Mouse (Mus musculus): ENCODE results near the gene Cldn9.

Cldn9 gene

GRCm38 (mm10) chr17:23683856-23684672, at the start of gene Cldn9:
Cldn9 (minus strand) TSS chr17:23684026.
- DNase-seq (ENCODE audit: low read depth in 1 of 2, low spot score in 2 of 2), result no peak

- DNase-seq (ENCODE audit: low read depth in 1 of 2, low spot score in 2 of 2), result no peak
Observed at GRCm38 (mm10) chr17:23730441-23730840, 46.6 kb upstream of the Cldn9 start.

GRCm38 (mm10) chr17:23726758-23727142, 42.9 kb upstream of the Cldn9 start:
- peak in 1 of 2 experiments; percentile 59 for DNase-seq (ENCODE audit: low read depth in 1 of 2, low spot score in 2 of 2)

- peak; percentile 88 to 96 for DNase-seq (ENCODE audit: low read depth in 1 of 2, low spot score in 2 of 2)
Observed at GRCm38 (mm10) chr17:23725999-23726757, 42.4 kb upstream of the Cldn9 start, which contains the start of gene Pkmyt1. Pkmyt1 (plus strand) TSS chr17:23726336.

GRCm38 (mm10) chr17:23725477-23725876, 41.7 kb upstream of the Cldn9 start:
- no peak for DNase-seq (ENCODE audit: low read depth in 1 of 2, low spot score in 2 of 2)

GRCm38 (mm10) chr17:23722376-23723125, 38.7 kb upstream of the Cldn9 start, which contains the start of gene 1520401A03Rik:
1520401A03Rik (minus strand) TSS chr17:23722783.
- DNase-seq (ENCODE audit: low read depth in 1 of 2, low spot score in 2 of 2), result no peak

- DNase-seq (ENCODE audit: low read depth in 1 of 2, low spot score in 2 of 2), result no peak
Observed at GRCm38 (mm10) chr17:23721886-23722285, 38.1 kb upstream of the Cldn9 start.

GRCm38 (mm10) chr17:23719455-23719854, 35.6 kb upstream of the Cldn9 start:
- DNase-seq (ENCODE audit: low read depth in 1 of 2, low spot score in 2 of 2), result no peak

GRCm38 (mm10) chr17:23717003-23717402, 33.2 kb upstream of the Cldn9 start:
- no peak for DNase-seq (ENCODE audit: low read depth in 1 of 2, low spot score in 2 of 2)

GRCm38 (mm10) chr17:23706212-23706611, 22.4 kb upstream of the Cldn9 start:
- DNase-seq (ENCODE audit: low read depth in 1 of 2, low spot score in 2 of 2), result peak; percentile 22 to 49

- no peak for DNase-seq (ENCODE audit: low read depth in 1 of 2, low spot score in 2 of 2)
Observed at GRCm38 (mm10) chr17:23705525-23706104, 21.8 kb upstream of the Cldn9 start.

GRCm38 (mm10) chr17:23704741-23705140, 20.9 kb upstream of the Cldn9 start:
- no peak for DNase-seq (ENCODE audit: low read depth in 1 of 2, low spot score in 2 of 2)

- no peak for DNase-seq (ENCODE audit: low read depth in 1 of 2, low spot score in 2 of 2)
Observed at GRCm38 (mm10) chr17:23703301-23703700, 19.5 kb upstream of the Cldn9 start.

- peak; percentile 64 to 74 for DNase-seq (ENCODE audit: low read depth in 1 of 2, low spot score in 2 of 2)
Observed at GRCm38 (mm10) chr17:23700079-23700478, 16.3 kb upstream of the Cldn9 start.

GRCm38 (mm10) chr17:23699131-23700077, 15.6 kb upstream of the Cldn9 start:
- DNase-seq (ENCODE audit: low read depth in 1 of 2, low spot score in 2 of 2), result no peak

GRCm38 (mm10) chr17:23695801-23696200, 12.0 kb upstream of the Cldn9 start:
- no peak for DNase-seq (ENCODE audit: low read depth in 1 of 2, low spot score in 2 of 2)

GRCm38 (mm10) chr17:23694491-23694890, 10.7 kb upstream of the Cldn9 start:
- DNase-seq (ENCODE audit: low read depth in 1 of 2, low spot score in 2 of 2), result no peak

- no peak for DNase-seq (ENCODE audit: low read depth in 1 of 2, low spot score in 2 of 2)
Observed at GRCm38 (mm10) chr17:23683226-23683625, 600 bp downstream of the Cldn9 start.

- DNase-seq (ENCODE audit: low read depth in 1 of 2, low spot score in 2 of 2), result no peak
Observed at GRCm38 (mm10) chr17:23682530-23682929, 1.3 kb downstream of the Cldn9 start.

- no peak for DNase-seq (ENCODE audit: low read depth in 1 of 2, low spot score in 2 of 2)
Observed at GRCm38 (mm10) chr17:23682092-23682491, 1.7 kb downstream of the Cldn9 start.

All from monocyte, adult 2 months (primary cell).